Mouse (Mus musculus) NIH3T3 (cell line): ENCODE results near the gene 6030458C11Rik.

Source experiments
- DNase-seq: peaks from one replicate; pipeline ENCODE4 v3.0.0-alpha.2; 2012; ENCODE audit warnings: low read depth

Gene 6030458C11Rik

GRCm38 (mm10) chr15:12824197-12824952, at the start of gene 6030458C11Rik, which contains the start of gene Drosha:
6030458C11Rik (minus strand) TSS chr15:12824649.
Drosha (plus strand) TSS chr15:12824815.
- DNase-seq, result peak; percentile 100

GRCm38 (mm10) chr15:12867269-12867668, 42.8 kb upstream of the 6030458C11Rik start:
- no peak for DNase-seq

- no peak for DNase-seq
These were observed 41.3 kb upstream of the 6030458C11Rik start for GRCm38 (mm10) chr15:12865595-12866314.

GRCm38 (mm10) chr15:12863669-12864068, 39.2 kb upstream of the 6030458C11Rik start:
- peak; percentile 70 for DNase-seq

DNA sequence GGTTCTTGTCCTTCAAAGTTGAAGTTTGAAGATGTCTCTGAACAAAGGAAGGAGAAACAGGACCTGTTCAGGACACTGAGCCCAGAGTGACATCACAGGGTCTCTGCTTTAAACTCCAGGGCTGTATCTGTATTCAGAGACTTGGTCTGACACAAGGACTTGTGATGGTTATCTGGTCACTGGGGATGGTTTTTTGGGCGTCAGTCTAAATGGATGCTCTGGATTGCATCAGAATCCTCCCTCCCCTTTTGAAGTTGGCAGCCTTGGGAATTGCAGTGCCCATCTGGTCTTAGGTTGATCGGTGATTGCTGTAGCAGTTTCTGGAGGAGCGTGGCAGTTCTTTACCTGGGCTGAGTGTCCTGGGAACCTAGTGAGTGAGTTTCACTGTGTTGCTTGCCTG, 37.6 kb upstream of the 6030458C11Rik start:
- DNase-seq, result no peak

- DNase-seq, result no peak
These were observed 34.2 kb upstream of the 6030458C11Rik start for GRCm38 (mm10) chr15:12858645-12859044.

DNA sequence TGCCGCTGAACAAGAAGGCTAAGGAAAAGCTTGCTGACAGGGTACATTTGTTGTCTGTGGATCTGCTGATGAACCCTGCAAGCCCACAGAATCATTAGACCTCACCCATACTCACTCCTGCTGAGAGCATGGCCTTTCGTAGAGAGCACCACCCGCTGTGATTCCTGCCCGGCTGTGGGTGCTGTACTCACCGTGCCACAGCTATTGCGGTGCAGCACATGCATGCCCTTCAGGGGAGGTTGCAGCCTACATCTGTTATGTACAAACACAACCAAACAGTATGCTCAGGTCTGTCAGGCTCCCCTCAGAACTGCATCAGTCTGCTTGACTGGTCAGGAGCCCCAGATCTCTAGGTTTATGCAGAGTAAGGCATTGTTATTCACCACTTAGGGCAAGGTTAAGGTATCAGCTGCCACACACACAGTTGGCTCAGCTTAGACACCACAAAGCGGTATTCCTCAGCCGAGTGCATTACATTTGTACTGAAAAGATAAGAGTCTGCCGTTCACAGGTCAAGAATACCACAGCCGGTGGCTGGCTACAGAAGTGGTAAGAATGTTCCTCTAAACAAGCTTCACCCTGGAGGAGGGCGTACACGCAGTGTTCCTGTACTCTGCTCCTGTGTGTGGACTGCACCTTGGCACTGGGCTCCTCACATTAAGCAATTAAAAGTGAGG, 33.5 kb upstream of the 6030458C11Rik start:
- DNase-seq, result no peak

DNA sequence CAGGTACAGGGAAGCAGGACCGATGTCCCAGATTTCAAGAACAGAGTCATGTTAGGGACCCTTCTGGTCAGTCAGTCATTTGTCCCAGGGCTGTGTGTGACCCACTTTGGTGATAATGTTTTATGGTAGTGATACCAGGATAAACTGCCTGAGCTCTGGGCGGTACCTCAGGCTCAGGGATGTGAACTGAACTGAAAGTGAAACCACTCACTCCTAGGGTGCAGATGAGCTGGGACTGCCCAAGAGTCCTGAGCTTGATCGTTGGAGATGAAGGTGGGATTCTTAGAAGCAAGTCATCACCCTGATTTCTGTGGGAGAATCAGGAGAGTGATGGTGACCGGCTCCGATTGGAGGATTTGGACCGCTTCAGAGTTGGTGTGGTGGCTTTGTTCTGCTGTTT, 32.3 kb upstream of the 6030458C11Rik start:
- no peak for DNase-seq

DNA sequence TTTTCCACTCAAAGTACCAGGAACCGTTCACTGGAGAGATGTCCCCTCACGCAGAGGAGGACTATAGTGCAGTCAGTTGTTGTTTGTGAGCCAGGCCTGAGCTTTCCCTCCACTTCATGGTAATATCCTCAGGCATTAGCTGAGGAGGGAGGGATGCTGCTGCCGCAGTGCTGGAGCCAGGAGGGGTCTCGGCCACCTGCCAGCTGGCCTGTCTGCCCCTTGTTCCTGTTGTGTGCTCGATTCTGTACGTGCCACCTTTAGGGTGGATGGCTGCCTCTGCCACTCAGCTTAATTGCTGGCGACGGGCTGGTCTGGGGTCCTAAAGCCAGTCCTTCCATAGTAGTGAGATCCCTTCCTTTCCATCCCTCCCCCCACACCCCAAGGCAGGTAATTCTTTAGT, 29.0 kb upstream of the 6030458C11Rik start:
- no peak for DNase-seq

DNA sequence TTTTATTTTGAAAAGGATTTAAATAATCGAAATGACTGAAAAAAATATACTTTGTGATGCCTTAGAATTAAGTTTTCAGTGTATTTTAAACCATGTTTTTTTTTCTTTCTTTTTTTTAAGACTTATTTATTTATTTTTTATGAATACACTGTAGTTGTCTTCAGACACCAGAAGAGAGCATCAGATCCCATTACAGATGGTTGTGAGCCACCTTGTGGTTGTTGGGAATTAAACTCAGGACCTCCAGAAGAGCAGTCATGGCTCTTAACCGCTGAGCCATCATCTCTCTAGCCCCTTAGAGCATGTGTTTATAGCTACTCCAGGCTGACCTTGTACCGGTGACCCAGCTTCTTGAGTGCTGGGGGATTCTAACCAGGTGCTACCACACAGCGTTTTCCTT, 24.9 kb upstream of the 6030458C11Rik start:
- no peak for DNase-seq

GRCm38 (mm10) chr15:12848196-12848975, 23.9 kb upstream of the 6030458C11Rik start:
- DNase-seq, result peak; percentile 62

- DNase-seq, result no peak
These were observed 18.4 kb upstream of the 6030458C11Rik start for GRCm38 (mm10) chr15:12842833-12843232.

- DNase-seq, result no peak
These were observed 16.3 kb upstream of the 6030458C11Rik start for GRCm38 (mm10) chr15:12840737-12841136.

DNA sequence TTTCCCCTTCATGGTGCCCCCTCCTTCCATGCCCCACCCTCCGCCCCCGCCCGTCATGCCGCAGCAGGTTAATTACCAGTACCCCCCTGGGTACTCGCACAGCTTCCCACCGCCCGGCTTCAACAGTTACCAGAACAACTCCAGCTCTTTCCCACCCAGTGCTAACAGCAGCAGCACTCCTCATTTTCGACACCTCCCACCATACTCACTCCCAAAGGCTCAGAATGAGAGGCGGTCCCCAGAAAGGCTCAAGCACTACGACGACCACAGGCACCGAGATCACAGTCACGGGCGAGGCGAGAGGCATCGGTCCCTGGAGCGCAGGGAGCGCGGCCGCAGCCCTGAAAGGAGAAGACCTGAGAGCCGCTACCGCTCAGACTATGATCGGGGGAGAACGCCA, 9.8 kb upstream of the 6030458C11Rik start:
- DNase-seq, result no peak

DNA sequence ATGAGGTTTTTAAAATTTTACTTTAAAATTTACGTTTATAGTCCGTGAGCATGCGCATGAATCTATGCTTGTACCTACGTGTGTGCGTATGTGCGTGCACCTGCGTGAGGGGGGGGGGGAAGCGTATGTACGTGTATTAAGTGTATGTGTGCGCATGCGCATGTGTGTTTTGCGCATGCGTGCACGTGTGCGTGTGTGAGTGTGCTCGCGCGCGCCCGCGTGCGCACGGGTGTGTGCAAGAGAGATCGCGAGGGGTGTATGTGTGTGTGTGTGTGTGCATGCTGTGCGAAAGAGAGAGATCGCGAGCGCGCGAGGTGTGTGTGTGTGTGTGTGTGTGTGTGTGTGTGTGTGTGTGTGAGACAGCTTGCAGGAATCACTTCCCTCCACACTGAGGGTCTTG, 8.9 kb upstream of the 6030458C11Rik start:
- DNase-seq, result no peak

- no peak for DNase-seq
These were observed 8.2 kb upstream of the 6030458C11Rik start for GRCm38 (mm10) chr15:12832599-12832998.

GRCm38 (mm10) chr15:12829878-12830277, 5.4 kb upstream of the 6030458C11Rik start:
- DNase-seq, result no peak

DNA sequence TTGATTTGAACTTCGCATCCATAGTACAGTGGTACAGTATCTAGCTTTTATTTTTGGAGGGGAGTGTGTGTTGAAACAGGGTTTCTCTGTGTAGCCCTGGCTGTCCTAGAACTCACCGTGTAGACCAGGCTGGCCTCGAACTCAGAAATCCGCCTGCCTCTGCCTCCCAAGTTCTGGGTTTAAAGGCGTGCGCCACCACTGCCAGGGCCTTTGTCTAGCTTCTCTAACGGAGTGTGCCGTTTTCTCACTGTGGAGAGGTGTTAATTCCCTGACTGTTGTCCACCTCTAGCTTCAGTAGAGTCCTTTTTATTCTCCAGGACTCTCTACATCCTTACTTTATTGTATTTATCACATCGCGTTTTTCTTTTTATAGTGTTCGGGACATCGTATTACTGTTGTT, 959 bp upstream of the 6030458C11Rik start:
- DNase-seq, result no peak

GRCm38 (mm10) chr15:12824965-12825364, 516 bp upstream of the 6030458C11Rik start:
- peak; percentile 54 for DNase-seq

GRCm38 (mm10) chr15:12823455-12824119, 862 bp downstream of the 6030458C11Rik start:
- no peak for DNase-seq
